Mouse (Mus musculus) heart, embryonic 16.5 days (tissue): Measurements from ENCODE around the gene Ilkap. TPM values are rescaled to one million over a fixed set of nuclear protein-coding genes. Genes with fewer than 3 reads are reported as not detected.

Source experiments
- ATAC-seq: fragments of 200-750 bp; cut with Nextera tagmentation; replicated peaks from 2 replicates; pipeline ENCODE4 v1.8.0; 2017; ENCODE audit warnings: moderate number of reproducible peaks; ENCODE audit not compliant: insufficient read depth, low FRiP score; ENCODE audit errors: extremely low read depth
- H3K27ac ChIP-seq: fragments of 300-500 bp; sonication (generic); 2 replicates; pipeline ENCODE4 v1.5.1; 2014; ENCODE audit warnings: mild to moderate bottlenecking, low read length, control low read depth, moderate library complexity
- H3K27me3 ChIP-seq: fragments of 300-500 bp; sonication (generic); 2 replicates; pipeline ENCODE4 v1.6.1; 2014; ENCODE audit warnings: low read length, mixed read lengths; ENCODE audit not compliant: control insufficient read depth, insufficient read depth
- H3K36me3 ChIP-seq: fragments of 300-500 bp; sonication (generic); 2 replicates; pipeline ENCODE4 v1.6.1; 2014; ENCODE audit not compliant: control insufficient read depth, insufficient read depth
- H3K4me1 ChIP-seq: fragments of 300-500 bp; sonication (generic); 2 replicates; pipeline ENCODE4 v1.6.1; 2014; ENCODE audit warnings: low read length, mixed read lengths; ENCODE audit not compliant: control insufficient read depth, insufficient read depth
- H3K4me2 ChIP-seq: fragments of 300-500 bp; sonication (generic); 2 replicates; pipeline ENCODE4 v1.6.1; 2014; ENCODE audit warnings: low read depth, mild to moderate bottlenecking, control low read depth, low read length
- H3K4me3 ChIP-seq: fragments of 300-500 bp; sonication (generic); 2 replicates; pipeline ENCODE4 v1.5.1; 2014; ENCODE audit warnings: mild to moderate bottlenecking, control low read depth, low read length
- H3K9ac ChIP-seq: fragments of 300-500 bp; sonication (generic); 2 replicates; pipeline ENCODE4 v1.6.1; 2014; ENCODE audit warnings: low read length, control low read depth
- H3K9me3 ChIP-seq: fragments of 300-500 bp; sonication (generic); replicated peaks from 2 replicates; pipeline ENCODE4 v1.6.1; 2016; ENCODE audit warnings: low read length; ENCODE audit not compliant: control insufficient read depth
- WGBS: fragments of 180-500 bp; shearing (Covaris S2); extraction: QIAGEN DNeasy Blood & Tissue Kit; methylation state at CpG from one replicate; pipeline ENCODE4 v1.1.7; 2014; 5-methylcytosine and 5-hydroxymethylcytosine counted together
- polyA plus RNA-seq: library from polyadenylated mRNA; unstranded; fragments of >200 nt; fragmentation: Nextera tagmentation; extraction: Ambion mirVana; gene quantifications from 2 replicates; pipeline ENCODE4 v1.2.1, GENCODE M21; 2015

Ilkap gene
- polyA plus RNA-seq, 1 experiment from 2014 or later: 113 TPM

GRCm38 (mm10) chr1:91411631-91412285, 13.1 kb upstream of the Ilkap start:
- no peaks in the 10 kb centered on the region for H3K9me3 ChIP-seq
- H3K9ac ChIP-seq: peak overlapping the region; percentile 81
- no peaks in the 10 kb centered on the region for H3K27me3 ChIP-seq
- no peak for ATAC-seq
- H3K36me3 ChIP-seq: peaks cover 3% of the 10 kb centered on the region; the same call in 1 of the 2 replicates
- H3K4me2 ChIP-seq: peak overlapping the region; percentile 97
- H3K4me1 ChIP-seq: peaks cover 22% of the 10 kb centered on the region
- WGBS: 66% methylated on average over 8 of the region's 8 CpGs
- H3K4me3 ChIP-seq: peak overlapping the region; percentile 86
- H3K27ac ChIP-seq: no peak overlapping the region

GRCm38 (mm10) chr1:91407819-91408218, 9.2 kb upstream of the Ilkap start:
- no peaks in the 10 kb centered on the region for H3K36me3 ChIP-seq
- ATAC-seq: no peak
- peaks cover 10% of the 10 kb centered on the region for H3K4me1 ChIP-seq
- H3K9ac ChIP-seq: no peak overlapping the region
- no peak overlapping the region for H3K4me2 ChIP-seq
- WGBS: 63% methylated on average over 4 of the region's 4 CpGs
- no peaks in the 10 kb centered on the region for H3K9me3 ChIP-seq
- H3K27ac ChIP-seq: no peak overlapping the region
- H3K27me3 ChIP-seq: no peaks in the 10 kb centered on the region
- no peak overlapping the region for H3K4me3 ChIP-seq

- 0 out of 2 replicates have a peak, but pooled peaks have one; percentile 28 for ATAC-seq
- H3K27me3 ChIP-seq: no peaks in the 10 kb centered on the region
- H3K9ac ChIP-seq: no peak overlapping the region
- H3K4me1 ChIP-seq: no peaks in the 10 kb centered on the region
- H3K27ac ChIP-seq: no peak overlapping the region
- no peak overlapping the region for H3K4me3 ChIP-seq
- no peaks in the 10 kb centered on the region for H3K9me3 ChIP-seq
- no peak overlapping the region for H3K4me2 ChIP-seq
- 53% methylated on average over 23 of the region's 23 CpGs for WGBS
- H3K36me3 ChIP-seq: no peaks in the 10 kb centered on the region
These were observed 7.0 kb upstream of the Ilkap start for GRCm38 (mm10) chr1:91405406-91406169.

GRCm38 (mm10) chr1:91404976-91405375, 6.4 kb upstream of the Ilkap start:
- H3K36me3 ChIP-seq: no peaks in the 10 kb centered on the region
- H3K4me3 ChIP-seq: no peak overlapping the region
- ATAC-seq: no peak
- no peak overlapping the region for H3K27ac ChIP-seq
- no peak overlapping the region for H3K9ac ChIP-seq
- H3K4me2 ChIP-seq: no peak overlapping the region
- WGBS: 13% methylated on average over 1 of the region's 1 CpGs
- no peaks in the 10 kb centered on the region for H3K27me3 ChIP-seq
- H3K4me1 ChIP-seq: no peaks in the 10 kb centered on the region
- H3K9me3 ChIP-seq: no peaks in the 10 kb centered on the region

GRCm38 (mm10) chr1:91397927-91398259, 722 bp downstream of the Ilkap start:
- peak overlapping the region; percentile 97 for H3K9ac ChIP-seq
- 0 out of 2 replicates have a peak, but pooled peaks cover 7% of the 10 kb centered on the region for H3K36me3 ChIP-seq
- no peaks in the 10 kb centered on the region for H3K27me3 ChIP-seq
- peak overlapping the region; percentile 89 for H3K27ac ChIP-seq
- peak overlapping the region; percentile 82 for H3K4me2 ChIP-seq
- peak overlapping the region; percentile 93 for H3K4me3 ChIP-seq
- ATAC-seq: no peak
- no peaks in the 10 kb centered on the region for H3K9me3 ChIP-seq
- WGBS: under 1% methylated on average over 12 of the region's 12 CpGs
- peaks cover 17% of the 10 kb centered on the region for H3K4me1 ChIP-seq

GRCm38 (mm10) chr1:91390369-91390768, 8.2 kb downstream of the Ilkap start:
- Histone ChIP-seq H3K27me3 (no peaks in the 10 kb centered on the region), H3K4me2 (no peak overlapping the region), H3K36me3 (peaks cover 48% of the 10 kb centered on the region), H3K9ac (no peak overlapping the region), H3K27ac (no peak overlapping the region), H3K9me3 (no peaks in the 10 kb centered on the region), H3K4me1 (0 out of 2 replicates have a peak, but pooled peaks cover 2% of the 10 kb centered on the region), H3K4me3 (no peak overlapping the region)
- WGBS: 90% methylated on average over 5 of the region's 5 CpGs
- ATAC-seq: no peak

GRCm38 (mm10) chr1:91381091-91381471, 17.5 kb downstream of the Ilkap start:
- peaks cover 73% of the 10 kb centered on the region for H3K36me3 ChIP-seq
- no peak overlapping the region for H3K4me3 ChIP-seq
- H3K9me3 ChIP-seq: no peaks in the 10 kb centered on the region
- H3K4me1 ChIP-seq: peaks cover 13% of the 10 kb centered on the region
- H3K9ac ChIP-seq: no peak overlapping the region
- no peak for ATAC-seq
- no peaks in the 10 kb centered on the region for H3K27me3 ChIP-seq
- no peak overlapping the region for H3K4me2 ChIP-seq
- H3K27ac ChIP-seq: no peak overlapping the region
- WGBS: 90% methylated on average over 4 of the region's 4 CpGs

GRCm38 (mm10) chr1:91380453-91381090, 18.0 kb downstream of the Ilkap start:
- Histone ChIP-seq H3K4me2 (no peak overlapping the region), H3K36me3 (peaks cover 76% of the 10 kb centered on the region), H3K27me3 (no peaks in the 10 kb centered on the region), H3K4me3 (no peak overlapping the region), H3K27ac (no peak overlapping the region), H3K9ac (no peak overlapping the region), H3K9me3 (no peaks in the 10 kb centered on the region), H3K4me1 (peaks cover 13% of the 10 kb centered on the region)
- no peak; the same call in 1 of the 2 replicates for ATAC-seq
- 57% methylated on average over 7 of the region's 7 CpGs for WGBS

GRCm38 (mm10) chr1:91373414-91373835, 25.2 kb downstream of the Ilkap start:
- Histone ChIP-seq H3K27me3 (no peaks in the 10 kb centered on the region), H3K9me3 (no peaks in the 10 kb centered on the region), H3K36me3 (peaks cover 60% of the 10 kb centered on the region), H3K4me3 (no peak overlapping the region), H3K9ac (no peak overlapping the region), H3K27ac (no peak overlapping the region), H3K4me1 (peaks cover 5% of the 10 kb centered on the region), H3K4me2 (no peak overlapping the region)
- 92% methylated on average over 6 of the region's 6 CpGs for WGBS
- ATAC-seq: no peak
